Mouse (Mus musculus) liver, postnatal 0 days (tissue): Measurements from ENCODE around the gene Gm4924.

Source experiments
- CTCF ChIP-seq: sonication (generic); IDR thresholded peaks from 2 replicates; pipeline ENCODE4 v1.5.1; 2016; ENCODE audit warnings: antibody characterized with exemption, low read depth
- EP300 ChIP-seq: IDR thresholded peaks from 2 replicates; pipeline ENCODE4 v1.6.1; 2016; ENCODE audit warnings: antibody characterized with exemption, low read depth, mild to moderate bottlenecking

DNA sequence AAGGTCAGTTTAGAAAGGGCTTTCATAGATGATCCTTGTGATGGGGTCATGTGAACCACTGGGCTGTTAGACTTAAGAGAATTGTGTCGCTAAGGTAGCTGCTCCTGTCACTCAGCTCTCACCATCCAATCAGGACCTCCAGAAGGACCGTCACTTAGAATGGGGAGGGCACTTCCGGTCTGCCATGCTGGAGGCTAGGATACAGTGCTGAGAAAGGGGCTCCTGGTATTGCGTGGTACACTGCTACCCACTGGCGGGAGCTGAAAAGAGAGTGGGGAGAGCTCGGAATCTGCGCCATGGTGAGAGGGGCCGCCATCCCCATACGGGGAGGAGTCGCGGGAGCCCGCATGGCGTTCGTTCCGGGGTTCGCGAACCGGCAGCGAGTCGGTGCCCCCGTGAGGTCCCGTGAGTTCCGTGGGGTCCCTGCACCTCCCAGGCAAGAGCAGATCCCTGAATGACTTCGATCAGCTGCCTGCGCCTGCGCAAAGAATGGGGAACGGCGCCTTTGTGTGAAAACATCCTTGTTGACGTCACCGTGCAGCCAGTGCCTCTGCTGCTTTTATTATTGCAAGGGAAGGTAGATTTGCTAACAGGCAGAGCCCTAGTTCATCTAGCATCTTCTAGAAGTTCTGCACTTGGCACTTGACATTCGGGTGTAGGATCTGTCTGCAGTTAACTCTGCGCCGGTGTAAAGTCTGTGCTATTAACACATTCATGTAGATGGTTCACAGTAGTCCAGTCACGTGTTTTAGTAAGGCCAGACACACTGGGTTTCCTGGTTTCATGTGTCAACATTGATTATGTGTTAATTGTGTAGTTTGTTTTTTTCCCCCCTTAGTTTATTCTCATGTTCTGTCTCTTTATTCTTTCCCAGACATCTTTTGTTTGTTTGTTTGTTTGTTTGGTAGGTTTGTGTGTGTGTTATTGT is at the start of gene Gm4924:
- TF ChIP-seq CTCF, result no peak
- TF ChIP-seq EP300, result no peak
